Mouse (Mus musculus) kidney, postnatal 10 days (tissue): ENCODE results near the gene 4930523C07Rik.
A peak's percentile ranks its signal among the peaks of the same experiment; 100 is the strongest.

Experiments used
- DNase-seq: peaks from one replicate; pipeline ENCODE4 v3.0.0; 2021; ENCODE audit warnings: mixed read lengths

4930523C07Rik gene

DNA sequence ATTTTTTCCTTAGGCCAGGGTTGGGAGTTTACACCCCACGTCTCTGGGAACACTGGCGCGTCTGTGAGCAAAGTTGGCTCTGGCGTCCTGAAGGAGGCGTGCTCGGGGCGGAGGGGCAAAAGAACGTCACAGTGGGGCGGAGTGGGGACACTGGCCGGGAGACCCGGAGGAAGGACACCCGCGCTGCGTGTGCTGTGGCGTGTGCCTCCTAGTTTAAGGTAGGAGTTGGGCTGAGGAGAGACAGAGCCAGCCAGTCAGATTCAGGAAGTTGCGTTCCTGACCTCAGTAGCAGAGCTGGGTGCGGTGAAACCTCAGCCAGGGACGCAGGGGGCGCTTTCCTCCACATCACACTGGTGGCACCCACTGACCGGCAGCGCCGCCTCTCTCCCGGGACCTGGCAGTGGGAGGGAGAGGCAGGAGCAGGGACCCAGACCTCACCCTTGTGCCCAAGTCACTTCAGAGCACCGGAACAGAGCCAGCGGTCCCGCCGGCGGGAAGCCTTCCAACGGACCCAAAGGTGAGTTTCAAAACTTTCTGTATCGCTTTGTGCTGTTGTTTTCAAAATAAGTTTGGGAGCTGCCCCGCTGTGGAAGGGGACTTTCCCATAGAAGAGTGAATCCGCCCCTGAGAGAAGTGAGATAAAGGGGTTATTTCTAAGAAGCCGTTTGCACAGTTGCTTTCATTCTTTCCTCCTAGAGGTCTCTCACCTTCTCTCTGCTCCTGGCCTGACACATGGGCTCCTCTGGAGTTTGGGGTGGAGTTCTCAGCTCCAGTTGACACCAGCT, at the start of gene 4930523C07Rik:
TSS of gene 4930523C07Rik (plus strand) at position 146 of the 785 bp plus-strand sequence.
- peak; percentile 86 for DNase-seq

DNA sequence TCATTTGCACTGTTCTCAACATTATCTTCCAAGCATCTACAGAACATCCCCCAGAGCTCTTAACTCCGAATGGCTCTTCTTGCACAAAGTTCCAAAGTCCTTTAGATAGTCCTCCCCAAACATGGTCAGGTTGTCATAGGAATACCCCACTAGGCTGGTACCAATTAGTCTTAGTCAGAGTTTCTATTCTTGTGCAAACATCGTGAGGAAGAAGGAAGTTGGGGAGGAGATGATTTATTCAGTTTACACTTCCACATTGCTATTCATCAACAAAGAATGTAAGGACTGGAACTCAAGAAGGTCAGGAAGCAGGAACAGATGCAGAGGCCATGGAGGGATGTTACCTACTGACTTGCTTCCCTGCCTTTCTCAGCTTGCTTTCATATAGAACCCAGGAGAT, 46.9 kb upstream of the 4930523C07Rik start:
- DNase-seq = no peak

DNA sequence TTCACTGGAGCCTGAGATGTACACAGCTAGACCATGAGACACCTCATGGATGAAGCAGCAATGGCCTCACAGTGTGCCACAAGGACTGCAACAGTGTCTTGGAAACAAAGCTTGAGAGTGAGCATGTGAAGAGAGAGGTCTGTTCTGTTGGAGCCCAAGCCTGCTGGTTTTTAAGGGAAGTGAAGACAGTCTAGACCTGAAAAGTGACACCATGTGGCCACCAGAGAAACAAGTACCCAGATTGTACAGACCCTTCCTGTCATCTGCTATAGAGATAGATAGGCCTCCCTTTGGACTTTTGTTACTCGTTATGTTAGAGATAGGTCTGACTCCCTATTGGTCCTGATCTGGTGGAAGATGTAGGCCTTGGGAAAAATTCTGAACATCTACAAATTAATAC, 45.8 kb upstream of the 4930523C07Rik start:
- no peak for DNase-seq

DNA sequence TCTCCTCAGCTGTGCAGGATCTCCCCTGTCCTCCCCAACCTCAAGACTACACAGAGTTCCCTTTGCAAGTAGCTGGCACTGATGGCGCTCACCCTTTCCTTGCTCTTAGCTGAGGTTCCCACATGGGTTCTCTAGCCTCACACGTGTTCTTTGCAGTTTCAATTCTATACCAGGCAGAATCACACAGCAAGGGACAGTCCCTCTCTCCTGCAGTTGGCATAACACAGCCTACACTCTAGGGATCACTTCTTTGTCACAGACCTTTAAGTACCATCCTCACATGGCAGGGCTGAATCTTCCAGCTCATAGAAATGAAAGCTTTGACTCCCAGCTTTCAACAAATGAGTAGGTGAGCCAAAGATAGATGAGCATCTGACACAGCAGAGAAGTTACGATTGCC, 45.0 kb upstream of the 4930523C07Rik start:
- DNase-seq = no peak

DNA sequence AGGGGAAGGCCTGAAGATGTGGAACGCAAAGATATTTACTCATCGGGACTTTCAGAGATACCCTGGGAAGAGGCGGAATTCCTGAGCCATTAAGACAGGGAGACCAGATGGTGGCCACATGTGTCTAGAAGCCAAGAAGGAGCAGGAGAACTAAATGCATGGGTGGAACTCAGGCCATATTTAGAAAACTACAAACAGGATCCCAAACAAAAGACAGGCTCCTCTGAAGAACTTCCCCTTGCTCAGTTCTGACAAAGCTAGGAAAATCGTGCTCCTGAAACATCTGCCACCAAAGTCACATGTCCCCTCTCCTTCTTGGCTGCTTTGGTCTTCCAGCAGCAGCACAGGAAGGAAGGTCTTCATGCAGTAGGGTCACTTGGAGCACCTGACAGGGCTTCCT, 38.9 kb upstream of the 4930523C07Rik start:
- no peak for DNase-seq

DNA sequence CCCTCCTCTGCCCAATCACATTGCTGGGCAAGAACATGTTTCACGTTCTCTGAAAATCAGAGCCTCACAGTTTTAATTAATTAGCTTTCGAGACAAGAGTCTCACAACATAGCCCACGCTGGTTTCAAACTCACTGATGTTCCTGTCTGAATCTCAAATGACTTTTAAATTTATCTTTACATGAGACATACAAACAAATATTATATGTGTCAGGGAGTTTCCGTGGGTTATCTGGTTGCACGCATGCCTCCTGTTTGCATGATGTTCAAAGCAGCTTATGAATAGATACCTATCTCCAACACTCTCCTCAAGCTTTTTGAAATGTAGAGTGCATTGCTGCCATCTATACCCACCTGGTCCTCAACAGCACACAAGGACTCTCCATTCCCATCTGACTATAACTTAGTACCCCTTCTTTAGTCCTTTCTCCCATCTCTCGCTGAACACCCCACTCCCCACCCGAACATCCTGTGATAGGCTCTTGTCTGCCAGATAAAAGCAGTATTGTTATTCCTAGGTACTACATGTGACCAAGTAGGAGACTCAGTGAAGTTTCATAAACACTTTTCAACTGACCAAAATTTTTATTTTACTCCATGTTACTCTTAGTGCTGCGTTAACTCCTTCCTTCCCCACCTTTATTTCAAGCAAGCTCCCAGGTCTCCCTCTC, 37.1 kb upstream of the 4930523C07Rik start:
- no peak for DNase-seq

DNA sequence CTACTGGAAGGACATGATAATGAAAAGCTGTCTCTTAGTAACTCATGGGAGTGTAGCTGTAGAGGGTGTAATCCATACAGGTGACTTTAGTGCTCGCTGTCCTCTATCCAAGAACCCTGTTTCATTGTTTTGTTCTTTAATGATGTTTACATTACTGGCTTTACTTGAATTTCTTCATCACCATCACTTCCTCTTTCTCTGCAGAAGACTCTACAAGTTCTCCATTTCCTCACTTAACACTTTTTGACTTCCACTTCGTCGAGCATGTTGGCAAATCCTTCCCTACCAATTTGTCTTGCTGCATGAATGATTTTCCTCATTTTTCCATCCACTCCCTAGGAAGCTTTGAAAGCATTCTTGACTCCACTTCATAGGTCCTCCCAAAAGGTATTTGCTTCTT, 31.1 kb upstream of the 4930523C07Rik start:
- no peak for DNase-seq

DNA sequence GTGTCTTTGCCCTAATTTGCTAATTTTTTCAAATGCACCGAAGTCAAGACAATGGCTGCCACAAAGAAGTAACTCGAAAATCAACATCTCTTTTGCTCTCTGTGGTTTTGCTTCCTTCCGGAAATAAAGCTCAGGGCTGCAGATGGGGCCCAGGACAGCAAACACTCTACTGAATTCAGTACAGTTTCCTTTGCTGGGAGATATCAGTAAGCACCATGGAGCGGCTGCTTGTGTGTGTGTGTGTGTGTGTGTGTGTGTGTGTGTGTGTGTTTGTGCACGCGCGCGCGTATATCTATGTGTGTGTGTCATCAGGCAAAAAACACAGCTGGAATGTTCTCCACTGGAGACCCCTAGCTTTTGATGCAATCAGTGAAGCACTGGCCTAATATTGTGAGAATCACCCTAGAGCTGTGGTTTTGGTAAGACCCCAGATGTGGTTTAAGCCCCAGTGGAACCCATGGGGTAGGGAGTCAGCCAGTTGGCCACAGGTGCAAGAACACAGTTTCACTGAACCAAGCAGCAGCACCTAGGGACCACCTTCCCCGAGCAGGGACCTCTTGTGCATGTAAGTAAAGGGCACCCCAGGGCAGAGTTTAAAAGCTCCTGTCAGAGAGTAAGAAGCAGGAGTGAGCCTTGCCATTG, 19.7 kb upstream of the 4930523C07Rik start:
- DNase-seq = no peak

DNA sequence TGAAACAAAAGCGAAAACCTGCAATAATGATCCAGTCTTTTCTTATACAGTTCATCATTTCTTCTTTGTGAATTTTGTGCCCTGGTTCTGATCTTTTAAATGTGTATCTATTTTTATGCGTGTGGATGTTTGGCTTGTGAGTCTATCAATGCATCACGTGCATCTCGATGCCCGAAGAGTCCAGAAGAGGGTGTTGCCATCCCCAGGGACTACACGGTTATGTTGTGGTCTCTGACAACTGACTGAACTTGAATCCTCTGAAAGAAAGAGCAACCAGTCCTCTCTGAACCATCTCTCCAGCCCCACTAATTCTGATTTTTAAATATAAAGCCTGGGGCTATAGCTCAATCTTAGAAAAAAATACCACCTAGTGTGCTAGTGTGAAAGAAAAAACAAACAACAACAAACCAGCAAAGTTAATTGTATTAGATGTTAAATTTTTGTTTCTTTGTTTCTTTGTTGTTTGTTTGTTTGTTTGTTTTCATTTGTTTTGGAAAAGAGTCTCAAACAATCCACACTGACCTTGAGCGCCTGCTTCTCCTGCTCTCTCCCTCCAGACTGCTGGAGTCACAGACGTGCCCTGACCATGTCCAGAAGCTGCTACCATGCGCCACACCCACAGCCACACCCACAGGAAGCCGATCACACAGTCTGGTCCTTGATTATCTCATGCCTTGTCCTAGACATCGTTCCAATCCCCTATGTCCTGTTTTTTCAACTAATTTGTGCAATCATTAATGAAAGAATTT, 18.9 kb upstream of the 4930523C07Rik start:
- DNase-seq = no peak

DNA sequence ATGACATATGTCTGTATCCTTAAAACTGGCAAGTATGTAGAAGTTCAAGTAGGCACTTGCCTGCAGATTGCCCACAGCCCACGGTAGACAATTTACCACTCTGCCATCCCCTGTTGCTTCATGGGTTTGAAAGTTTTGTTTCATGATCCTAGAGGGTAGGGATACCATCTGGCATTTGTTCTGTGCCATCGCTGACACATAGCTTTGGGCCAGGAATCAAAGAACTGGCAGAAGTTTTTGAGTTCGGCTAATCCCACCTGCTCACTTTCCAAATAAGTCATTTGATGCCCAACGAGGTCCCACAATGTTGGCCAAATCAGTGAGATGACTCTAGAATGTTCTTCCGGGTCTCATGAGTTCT, 18.3 kb upstream of the 4930523C07Rik start:
- no peak for DNase-seq

DNA sequence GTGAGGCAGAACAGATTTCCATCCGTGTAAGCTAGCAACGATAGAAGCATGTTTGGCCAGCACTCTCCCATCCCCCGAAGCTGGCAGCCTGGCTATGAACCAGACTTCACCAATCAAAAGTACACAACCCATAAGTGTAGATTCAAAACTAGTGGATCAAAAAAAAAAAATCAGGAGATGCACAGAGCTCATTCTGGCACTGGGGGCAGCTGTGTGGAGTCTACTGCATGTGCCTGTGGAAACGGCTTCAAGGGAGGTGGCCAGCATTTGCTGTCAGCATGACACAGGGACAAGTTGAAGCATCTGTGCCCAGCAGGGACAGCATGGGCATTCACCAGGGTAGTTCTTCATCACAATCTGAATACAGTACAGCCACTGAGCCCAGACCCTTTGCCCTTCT, 16.2 kb upstream of the 4930523C07Rik start:
- DNase-seq = no peak

DNA sequence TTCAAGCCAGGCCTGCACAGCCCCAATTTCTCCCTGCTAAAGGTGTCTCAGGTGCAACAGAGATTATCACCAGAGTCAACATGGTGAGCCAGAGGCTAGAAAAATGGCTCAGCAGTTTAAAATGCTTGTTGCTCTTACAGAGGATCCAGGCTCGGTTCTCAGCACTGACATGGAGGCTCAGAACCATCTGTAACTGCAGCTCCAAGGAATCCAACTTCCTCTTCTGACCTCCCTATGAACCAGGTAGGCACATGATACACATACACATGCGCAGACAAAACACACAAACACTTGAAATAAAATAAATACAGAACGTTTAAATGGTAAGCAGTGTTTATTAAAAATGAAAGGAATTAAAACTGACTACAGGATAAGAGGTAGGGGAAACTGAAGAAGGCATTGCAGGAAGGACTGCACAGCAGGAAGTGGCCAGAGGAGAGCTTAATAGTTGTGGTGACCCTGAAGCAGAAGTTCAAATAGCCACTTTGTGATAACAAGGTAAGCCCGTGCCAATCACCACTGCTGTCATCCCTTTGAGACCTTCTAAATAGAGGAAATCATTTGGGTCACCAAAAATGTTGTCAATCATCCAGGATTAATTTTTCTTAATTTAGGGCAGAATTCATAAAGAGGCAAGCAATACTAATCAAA, 10.1 kb upstream of the 4930523C07Rik start:
- no peak for DNase-seq

DNA sequence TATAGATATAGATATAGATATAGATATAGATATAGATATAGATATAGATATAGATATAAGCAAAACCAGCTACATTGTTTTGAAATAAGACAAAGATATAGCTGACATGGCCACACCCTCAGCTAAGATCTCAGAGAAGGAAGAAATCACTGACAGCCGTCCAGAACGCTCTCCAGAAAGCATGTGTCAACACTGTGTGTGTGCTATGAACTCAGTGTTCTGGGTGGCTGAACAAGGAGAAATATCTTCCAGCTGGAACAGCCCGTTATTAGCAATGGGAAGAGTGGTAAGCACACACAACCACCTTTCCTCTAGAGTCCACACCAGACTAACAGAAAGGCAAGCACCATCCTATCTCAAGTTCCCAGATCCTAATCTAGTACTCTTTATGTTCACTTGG, 8.6 kb upstream of the 4930523C07Rik start:
- no peak for DNase-seq

DNA sequence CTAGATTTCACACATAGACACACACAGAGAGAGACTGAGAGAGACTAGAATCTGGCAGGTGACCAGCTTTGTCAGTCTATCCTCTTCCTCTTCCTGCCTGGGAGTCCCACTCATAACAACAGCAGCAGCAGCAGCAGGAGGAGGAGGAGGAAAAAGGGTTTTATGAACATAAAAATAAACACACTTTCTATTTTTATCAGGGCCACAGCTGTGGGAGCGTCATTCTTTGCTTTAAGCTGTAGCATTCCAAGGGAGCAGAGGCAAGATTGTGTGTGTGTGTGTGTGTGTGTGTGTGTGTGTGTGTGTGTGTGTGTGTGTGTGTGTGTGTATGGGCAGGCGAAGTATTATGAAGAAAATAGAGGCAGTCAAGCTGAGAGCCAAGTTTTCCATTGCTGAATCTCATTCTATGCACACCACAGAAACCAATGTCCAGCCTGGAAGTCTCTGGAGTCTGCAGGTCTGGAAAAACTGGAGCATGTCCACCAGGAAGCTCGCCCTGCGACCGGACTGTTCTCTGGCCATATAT, 7.1 kb upstream of the 4930523C07Rik start:
- DNase-seq = peak; percentile 73

DNA sequence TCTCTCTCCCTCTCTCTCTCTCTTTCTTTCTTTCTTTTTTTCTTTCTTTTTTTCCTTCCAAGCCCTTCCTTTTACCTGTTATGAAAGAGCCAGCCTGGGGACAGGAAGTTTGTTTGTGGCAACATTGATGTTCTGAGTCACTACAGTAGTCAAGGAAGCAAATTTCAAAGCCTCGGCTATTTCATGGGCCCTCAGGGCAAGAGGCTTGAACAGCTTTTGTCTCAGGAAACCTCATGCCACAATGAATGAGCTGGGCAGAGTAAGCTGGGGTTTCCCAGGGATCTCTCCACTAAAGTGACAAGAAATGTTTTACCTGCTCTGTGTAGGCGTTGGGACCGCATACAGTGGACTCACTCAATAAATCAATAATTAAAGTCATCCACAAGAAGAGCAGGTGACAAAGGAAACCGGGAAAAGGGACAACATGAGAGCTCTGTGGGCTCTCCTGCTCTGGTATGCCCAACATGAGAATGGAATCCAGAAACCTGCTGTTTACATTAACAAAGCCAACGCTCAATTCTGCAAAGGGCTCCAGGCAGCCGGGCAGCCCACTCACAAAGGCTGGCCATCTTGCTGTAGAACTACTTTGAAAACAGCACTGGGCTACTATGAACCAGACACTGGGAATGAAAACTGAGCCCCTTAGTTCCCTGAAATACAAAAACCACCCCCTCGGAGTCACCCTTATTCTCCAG, 4.1 kb upstream of the 4930523C07Rik start:
- no peak for DNase-seq

DNA sequence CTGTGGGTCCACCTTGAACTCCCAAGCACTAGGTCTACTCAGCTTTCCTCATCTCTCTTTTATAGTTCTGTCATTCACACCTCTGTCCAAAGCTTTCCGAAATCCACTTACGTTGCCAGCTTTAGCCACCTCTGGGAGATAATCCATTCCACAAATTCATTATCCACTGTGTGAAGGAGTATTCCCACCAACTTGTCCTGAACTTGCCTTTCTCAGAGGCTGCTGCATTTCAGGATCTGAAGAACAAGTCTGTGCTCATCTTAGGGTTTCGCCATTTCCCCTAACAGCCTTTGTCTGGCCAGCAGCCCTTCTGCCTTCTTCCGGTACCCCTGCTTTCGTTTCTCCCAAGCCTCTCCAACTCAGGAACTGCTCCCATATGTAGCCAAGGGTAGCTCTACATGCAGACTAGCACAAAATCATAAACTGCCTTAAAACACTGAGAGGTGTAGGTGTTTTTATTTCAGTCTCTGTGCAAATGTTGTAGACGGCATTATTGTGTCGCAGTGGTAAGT, 2.9 kb upstream of the 4930523C07Rik start:
- DNase-seq = no peak

DNA sequence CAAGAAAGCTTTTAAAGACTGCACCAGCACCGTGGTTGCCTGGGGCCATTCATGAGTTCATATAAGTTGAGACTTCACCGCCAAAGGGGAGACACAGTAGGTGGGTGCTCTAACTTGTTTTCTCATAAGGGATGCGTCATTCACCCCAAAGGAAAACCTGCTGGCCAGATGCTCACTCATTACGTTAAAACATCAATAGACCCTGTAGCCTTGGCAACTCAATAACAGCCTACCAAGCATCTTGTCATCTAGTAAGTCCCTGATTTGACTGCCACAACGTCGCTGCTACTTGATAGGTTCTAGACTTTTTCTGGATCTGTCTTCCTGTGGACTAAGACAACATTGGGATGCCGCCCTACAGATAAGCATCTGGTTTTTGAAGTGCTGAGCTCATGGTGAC, 1.8 kb upstream of the 4930523C07Rik start:
- DNase-seq = no peak

DNA sequence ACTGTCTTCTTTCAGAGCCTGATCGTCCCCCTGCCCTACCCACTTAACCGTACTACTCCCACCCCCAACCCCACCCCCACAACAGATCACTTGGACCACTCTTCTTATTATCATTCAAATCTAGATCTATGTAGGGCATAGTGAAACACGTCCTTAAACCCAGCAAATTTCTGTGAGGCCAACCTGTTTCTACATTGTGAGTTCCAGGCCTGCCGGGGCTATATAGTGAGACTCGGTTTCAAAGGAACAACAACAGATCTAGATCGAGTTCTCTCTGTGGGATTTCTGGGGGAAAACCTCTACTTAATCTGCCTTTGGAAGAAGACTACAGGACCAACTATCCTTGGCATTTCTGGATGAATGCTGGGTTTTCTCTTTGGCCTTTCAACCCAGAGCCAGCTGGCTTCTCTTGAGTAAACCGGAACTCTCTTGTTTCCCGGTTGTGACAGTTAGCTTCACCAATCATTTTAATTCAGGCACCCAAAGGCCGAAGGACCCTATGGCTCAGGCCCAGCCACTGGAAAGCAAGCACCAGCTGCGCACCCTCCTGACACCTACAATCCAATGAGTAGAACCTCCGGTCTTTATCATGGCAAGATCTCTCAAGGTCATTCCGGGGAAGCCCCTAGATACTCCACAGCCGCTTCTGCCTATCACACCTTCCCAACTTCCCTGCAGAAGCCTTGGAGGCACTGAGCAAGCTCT, 759 bp upstream of the 4930523C07Rik start:
- peak; percentile 21 for DNase-seq

DNA sequence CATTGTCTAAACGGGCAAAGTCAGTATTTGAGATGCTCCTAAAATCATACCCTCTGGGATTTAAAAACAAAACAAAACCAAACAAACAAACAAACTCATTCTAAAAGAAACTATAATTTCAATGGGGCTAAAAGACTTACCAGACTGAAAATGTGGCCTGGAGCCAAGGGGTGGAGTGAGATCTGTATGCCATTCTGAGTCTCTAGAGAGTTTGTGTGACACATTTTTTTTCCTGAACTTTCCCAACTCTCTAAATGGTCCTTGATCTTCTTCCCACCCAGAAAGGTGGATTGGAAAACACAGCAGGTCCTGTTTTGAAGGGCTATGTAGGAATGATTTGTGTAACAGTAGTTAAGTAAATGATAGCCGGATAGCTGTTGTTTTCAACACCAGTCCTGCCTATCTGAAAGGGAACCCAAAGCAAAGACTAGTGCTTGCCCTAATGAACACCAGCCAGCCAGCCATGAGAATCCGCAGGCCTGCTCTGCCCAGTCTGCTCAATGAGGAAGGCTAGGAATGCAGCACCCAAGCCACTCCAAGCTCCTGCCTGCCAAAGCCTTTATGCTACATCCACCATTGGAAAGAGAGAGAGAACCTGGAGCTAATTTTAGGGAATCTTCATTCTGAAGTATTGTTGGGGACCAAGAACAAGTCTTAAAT, 1.0 kb downstream of the 4930523C07Rik start:
- peak; percentile 56 for DNase-seq

DNA sequence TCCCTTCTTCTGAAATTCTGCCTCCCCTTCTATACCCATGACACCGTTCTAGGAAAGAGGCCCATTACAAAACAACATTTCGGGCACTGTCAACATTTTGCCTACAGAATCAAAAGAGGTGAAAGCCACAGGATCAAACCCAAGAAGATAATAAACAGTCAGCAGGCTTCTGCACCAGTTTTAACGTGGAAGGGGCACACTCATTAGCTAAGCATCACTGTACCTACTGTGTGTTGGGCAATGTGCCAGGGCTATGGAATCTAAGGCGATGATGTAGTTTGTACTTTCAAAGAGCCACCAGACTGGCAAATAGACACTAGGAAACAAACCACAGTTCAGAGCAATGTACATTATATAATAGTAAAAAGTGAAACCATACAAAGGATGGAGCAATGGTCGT, 1.8 kb downstream of the 4930523C07Rik start:
- DNase-seq = no peak
